Mouse (Mus musculus): ENCODE results near the gene H2-M10.6.

GRCm38 (mm10) chr17:36763816-36764215, 48.2 kb upstream of the H2-M10.6 start:
- TF ChIP-seq GATA1 (IDR thresholded peaks at IDR 0.05; ENCODE audit: borderline replicate concordance, low read length) = no peak
- no peak for TF ChIP-seq FLI1 (IDR thresholded peaks at IDR 0.05; ENCODE audit: low read length)

Measured in megakaryocyte, embryonic 14.5 days (primary cell).